Mouse (Mus musculus) small intestine, adult 2 months (tissue): ENCODE results near the gene Ctcfl. TPM values are rescaled to one million over a fixed set of nuclear protein-coding genes. Genes with fewer than 3 reads are reported as not detected.

Experiments used
- H3K27ac ChIP-seq: fragments of 200-500 bp; 2 replicates; pipeline ENCODE4 v1.5.1; 2012; ENCODE audit warnings: low read depth, low read length, control low read depth, inconsistent platforms; ENCODE audit not compliant: insufficient read depth
- H3K27me3 ChIP-seq: fragments of 200-500 bp; 2 replicates; pipeline ENCODE4 v1.6.1; 2012; ENCODE audit warnings: mild to moderate bottlenecking, moderate library complexity, low read length, inconsistent platforms; ENCODE audit not compliant: control insufficient read depth, insufficient read depth
- H3K36me3 ChIP-seq: fragments of 200-500 bp; 2 replicates; pipeline ENCODE4 v1.6.1; 2012; ENCODE audit warnings: mild to moderate bottlenecking, low read length, control low read depth, inconsistent platforms; ENCODE audit not compliant: control insufficient read depth, insufficient read depth
- H3K4me1 ChIP-seq: fragments of 200-500 bp; 2 replicates; pipeline ENCODE4 v1.6.1; 2012; ENCODE audit warnings: low read length, inconsistent platforms, mixed read lengths; ENCODE audit not compliant: control insufficient read depth, insufficient read depth, insufficient read length
- H3K4me3 ChIP-seq: fragments of 200-500 bp; 2 replicates; pipeline ENCODE4 v1.5.1; 2012; ENCODE audit warnings: low read depth, mild to moderate bottlenecking, control low read depth, inconsistent platforms, low read length, moderate library complexity
- CTCF ChIP-seq: fragments of 200-500 bp; IDR thresholded peaks from 2 replicates; pipeline ENCODE4 v1.5.1; 2012; ENCODE audit warnings: low read depth, mild to moderate bottlenecking, control low read depth, inconsistent platforms, low read length, moderate library complexity, mixed read lengths; ENCODE audit not compliant: insufficient replicate concordance, insufficient read length; ENCODE audit errors: extremely low read depth
- POLR2A ChIP-seq: fragments of 200-500 bp; IDR thresholded peaks from 2 replicates; pipeline ENCODE4 v1.6.1; 2012; ENCODE audit warnings: low read depth, mild to moderate bottlenecking, control low read depth, inconsistent platforms, low read length, moderate library complexity
- WGBS: fragments of 180-500 bp; shearing (Covaris S2); methylation state at CpG from one replicate; pipeline ENCODE4 v1.1.7; 2018; 5-methylcytosine and 5-hydroxymethylcytosine counted together
- polyA plus RNA-seq: library from polyadenylated mRNA; depleted of rRNA; stranded (reverse); fragments of >200 nt; gene quantifications from 2 replicates; pipeline ENCODE4 v1.2.3, GENCODE M21; 2012

The Ctcfl gene
- polyA plus RNA-seq, 1 experiment, result 0.05 TPM

- TF ChIP-seq CTCF (no peak), POLR2A (no peak)
- Histone ChIP-seq H3K27ac (0 out of 2 replicates have a peak overlapping the region, but pooled peaks have one; percentile 1), H3K4me3 (no peak overlapping the region), H3K27me3 (no peaks in the 10 kb centered on the region), H3K4me1 (peaks cover 2% of the 10 kb centered on the region; the same call in 1 of the 2 replicates), H3K36me3 (no peaks in the 10 kb centered on the region)
- 65% methylated on average over 9 of the region's 9 CpGs for WGBS
These were observed 36.2 kb downstream of the Ctcfl start for GRCm38 (mm10) chr2:173083106-173083505.

GRCm38 (mm10) chr2:173082706-173083105 is 36.6 kb downstream of the Ctcfl start:
- H3K27ac ChIP-seq, result no peak overlapping the region
- no peak overlapping the region for H3K4me3 ChIP-seq
- peaks cover 2% of the 10 kb centered on the region; the same call in 1 of the 2 replicates for H3K4me1 ChIP-seq
- no peaks in the 10 kb centered on the region for H3K27me3 ChIP-seq
- WGBS, result 82% methylated on average over 3 of the region's 3 CpGs
- no peak for TF ChIP-seq POLR2A
- TF ChIP-seq CTCF, result no peak
- no peaks in the 10 kb centered on the region for H3K36me3 ChIP-seq

- no peaks in the 10 kb centered on the region for H3K27me3 ChIP-seq
- no peak for TF ChIP-seq POLR2A
- peak; percentile 85; the same call in 1 of the 2 replicates for TF ChIP-seq CTCF
- H3K4me3 ChIP-seq, result no peak overlapping the region
- peaks cover 2% of the 10 kb centered on the region; the same call in 1 of the 2 replicates for H3K4me1 ChIP-seq
- 27% methylated on average over 10 of the region's 10 CpGs for WGBS
- H3K36me3 ChIP-seq, result no peaks in the 10 kb centered on the region
- no peak overlapping the region for H3K27ac ChIP-seq
These were observed 38.5 kb downstream of the Ctcfl start for GRCm38 (mm10) chr2:173080785-173081241.

GRCm38 (mm10) chr2:173079766-173080549 is 39.4 kb downstream of the Ctcfl start:
- H3K4me1 ChIP-seq, result peaks cover 2% of the 10 kb centered on the region; the same call in 1 of the 2 replicates
- TF ChIP-seq POLR2A, result no peak
- no peak for TF ChIP-seq CTCF
- no peaks in the 10 kb centered on the region for H3K36me3 ChIP-seq
- no peak overlapping the region for H3K4me3 ChIP-seq
- 64% methylated on average over 10 of the region's 10 CpGs for WGBS
- no peaks in the 10 kb centered on the region for H3K27me3 ChIP-seq
- no peak overlapping the region for H3K27ac ChIP-seq

GRCm38 (mm10) chr2:173076921-173077320 is 42.4 kb downstream of the Ctcfl start:
- 63% methylated on average over 9 of the region's 9 CpGs for WGBS
- no peak overlapping the region for H3K27ac ChIP-seq
- no peak for TF ChIP-seq POLR2A
- TF ChIP-seq CTCF, result no peak

GRCm38 (mm10) chr2:173073666-173074065 is 45.7 kb downstream of the Ctcfl start:
- H3K4me1 ChIP-seq, result no peaks in the 10 kb centered on the region
- TF ChIP-seq CTCF (no peak), POLR2A (no peak)
- H3K27me3 ChIP-seq, result no peaks in the 10 kb centered on the region
- no peaks in the 10 kb centered on the region for H3K36me3 ChIP-seq
- no peak overlapping the region for H3K27ac ChIP-seq
- WGBS, result 46% methylated on average over 5 of the region's 5 CpGs
- no peak overlapping the region for H3K4me3 ChIP-seq

More at GRCm38 (mm10) chr2:173076921-173077320, 42.4 kb downstream of the Ctcfl start:
- no peaks in the 10 kb centered on the region for H3K4me1 ChIP-seq
- no peak overlapping the region for H3K4me3 ChIP-seq
- no peaks in the 10 kb centered on the region for H3K36me3 ChIP-seq
- no peaks in the 10 kb centered on the region for H3K27me3 ChIP-seq

GRCm38 (mm10) chr2:173072948-173073347 is 46.4 kb downstream of the Ctcfl start:
- Histone ChIP-seq H3K36me3 (no peaks in the 10 kb centered on the region), H3K4me3 (no peak overlapping the region), H3K27me3 (no peaks in the 10 kb centered on the region), H3K4me1 (no peaks in the 10 kb centered on the region), H3K27ac (no peak overlapping the region)
- 86% methylated on average over 7 of the region's 7 CpGs for WGBS
- TF ChIP-seq POLR2A, result no peak
- no peak for TF ChIP-seq CTCF
